Mouse (Mus musculus) heart, embryonic 16.5 days (tissue): ENCODE measurements around the gene Ikzf2. TPM values are rescaled to one million over a fixed set of nuclear protein-coding genes. Genes with fewer than 3 reads are reported as not detected.

Source experiments
- ATAC-seq: fragments of 200-750 bp; cut with Nextera tagmentation; replicated peaks from 2 replicates; pipeline ENCODE4 v1.8.0; 2017; ENCODE audit warnings: moderate number of reproducible peaks; ENCODE audit not compliant: insufficient read depth, low FRiP score; ENCODE audit errors: extremely low read depth
- H3K27ac ChIP-seq: fragments of 300-500 bp; sonication (generic); 2 replicates; pipeline ENCODE4 v1.5.1; 2014; ENCODE audit warnings: mild to moderate bottlenecking, low read length, control low read depth, moderate library complexity
- H3K27me3 ChIP-seq: fragments of 300-500 bp; sonication (generic); 2 replicates; pipeline ENCODE4 v1.6.1; 2014; ENCODE audit warnings: low read length, mixed read lengths; ENCODE audit not compliant: control insufficient read depth, insufficient read depth
- H3K36me3 ChIP-seq: fragments of 300-500 bp; sonication (generic); 2 replicates; pipeline ENCODE4 v1.6.1; 2014; ENCODE audit not compliant: control insufficient read depth, insufficient read depth
- H3K4me1 ChIP-seq: fragments of 300-500 bp; sonication (generic); 2 replicates; pipeline ENCODE4 v1.6.1; 2014; ENCODE audit warnings: low read length, mixed read lengths; ENCODE audit not compliant: control insufficient read depth, insufficient read depth
- H3K4me2 ChIP-seq: fragments of 300-500 bp; sonication (generic); 2 replicates; pipeline ENCODE4 v1.6.1; 2014; ENCODE audit warnings: low read depth, mild to moderate bottlenecking, control low read depth, low read length
- H3K4me3 ChIP-seq: fragments of 300-500 bp; sonication (generic); 2 replicates; pipeline ENCODE4 v1.5.1; 2014; ENCODE audit warnings: mild to moderate bottlenecking, control low read depth, low read length
- H3K9ac ChIP-seq: fragments of 300-500 bp; sonication (generic); 2 replicates; pipeline ENCODE4 v1.6.1; 2014; ENCODE audit warnings: low read length, control low read depth
- H3K9me3 ChIP-seq: fragments of 300-500 bp; sonication (generic); replicated peaks from 2 replicates; pipeline ENCODE4 v1.6.1; 2016; ENCODE audit warnings: low read length; ENCODE audit not compliant: control insufficient read depth
- WGBS: fragments of 180-500 bp; shearing (Covaris S2); extraction: QIAGEN DNeasy Blood & Tissue Kit; methylation state at CpG from one replicate; pipeline ENCODE4 v1.1.7; 2014; 5-methylcytosine and 5-hydroxymethylcytosine counted together
- polyA plus RNA-seq: library from polyadenylated mRNA; unstranded; fragments of >200 nt; fragmentation: Nextera tagmentation; extraction: Ambion mirVana; gene quantifications from 2 replicates; pipeline ENCODE4 v1.2.1, GENCODE M21; 2015

Ikzf2 gene
- polyA plus RNA-seq, 1 experiment from 2014 or later: 4.6 TPM

DNA sequence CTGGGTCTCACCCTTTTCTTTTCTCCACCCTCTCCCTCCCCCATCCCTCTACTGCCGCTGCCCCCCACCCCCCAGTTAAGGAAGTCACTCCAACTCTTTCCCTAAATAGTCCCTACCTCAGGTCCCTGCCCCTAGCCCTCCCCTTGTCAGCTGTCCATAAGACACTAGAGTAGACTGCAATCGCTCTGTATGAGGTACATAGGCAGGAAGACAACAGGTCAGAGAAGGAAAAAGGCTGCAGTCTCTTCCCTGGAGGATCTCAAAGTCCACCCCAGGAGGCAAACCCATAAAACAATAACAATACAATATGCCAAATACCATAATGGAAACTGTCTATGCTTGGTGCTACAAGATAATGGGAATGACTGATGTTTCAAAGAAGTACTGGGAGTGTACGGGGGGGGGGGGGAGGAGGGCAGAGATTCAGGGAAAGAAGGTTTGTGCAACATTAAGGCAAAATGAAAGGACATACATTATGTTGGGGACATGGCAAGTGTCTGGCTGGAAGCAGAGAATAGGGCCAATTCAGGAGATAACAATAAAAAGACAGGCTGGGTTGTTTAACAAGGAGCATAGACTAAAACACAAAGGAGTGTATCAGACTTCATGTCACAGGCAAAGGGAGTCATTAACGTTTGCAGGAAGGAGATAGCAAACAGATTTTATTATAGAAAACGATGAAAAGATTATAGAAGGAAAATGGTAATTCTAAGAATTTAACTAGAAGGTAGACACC, 30.8 kb downstream of the Ikzf2 start:
- peaks cover 8% of the 10 kb centered on the region; the same call in 1 of the 2 replicates for H3K4me1 ChIP-seq
- no peak overlapping the region for H3K4me2 ChIP-seq
- no peak overlapping the region for H3K4me3 ChIP-seq
- H3K9ac ChIP-seq: no peak overlapping the region
- 50% methylated on average over 5 of the region's 5 CpGs for WGBS
- H3K27me3 ChIP-seq: no peaks in the 10 kb centered on the region
- no peak overlapping the region; the same call in 1 of the 2 replicates for H3K27ac ChIP-seq
- ATAC-seq: no peak
- no peaks in the 10 kb centered on the region for H3K36me3 ChIP-seq
- no peaks in the 10 kb centered on the region for H3K9me3 ChIP-seq

DNA sequence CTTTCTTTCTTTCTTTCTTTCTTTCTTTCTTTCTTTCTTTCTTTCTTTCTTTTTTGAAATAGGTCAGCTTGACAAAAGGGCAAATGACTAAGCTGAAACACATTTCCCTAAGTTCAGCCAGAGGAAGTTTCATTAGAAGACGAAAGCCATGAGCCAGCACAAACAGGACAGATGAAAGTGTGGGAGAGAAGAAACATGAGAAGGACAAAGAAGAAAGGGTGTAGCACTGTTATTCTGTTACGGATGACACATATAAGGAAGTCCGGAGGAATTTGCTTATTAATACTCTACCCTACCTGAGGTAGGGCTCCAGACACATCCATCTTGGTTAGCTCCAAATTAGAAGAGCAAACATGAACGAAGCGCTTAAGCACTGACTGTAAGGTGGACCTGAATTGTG, 31.7 kb downstream of the Ikzf2 start:
- Histone ChIP-seq H3K9me3 (no peaks in the 10 kb centered on the region), H3K9ac (no peak overlapping the region), H3K4me2 (no peak overlapping the region), H3K4me3 (no peak overlapping the region), H3K36me3 (no peaks in the 10 kb centered on the region), H3K27me3 (no peaks in the 10 kb centered on the region), H3K4me1 (peaks cover 8% of the 10 kb centered on the region; the same call in 1 of the 2 replicates), H3K27ac (no peak overlapping the region)
- WGBS: 73% methylated on average over 5 of the region's 5 CpGs
- ATAC-seq: no peak

DNA sequence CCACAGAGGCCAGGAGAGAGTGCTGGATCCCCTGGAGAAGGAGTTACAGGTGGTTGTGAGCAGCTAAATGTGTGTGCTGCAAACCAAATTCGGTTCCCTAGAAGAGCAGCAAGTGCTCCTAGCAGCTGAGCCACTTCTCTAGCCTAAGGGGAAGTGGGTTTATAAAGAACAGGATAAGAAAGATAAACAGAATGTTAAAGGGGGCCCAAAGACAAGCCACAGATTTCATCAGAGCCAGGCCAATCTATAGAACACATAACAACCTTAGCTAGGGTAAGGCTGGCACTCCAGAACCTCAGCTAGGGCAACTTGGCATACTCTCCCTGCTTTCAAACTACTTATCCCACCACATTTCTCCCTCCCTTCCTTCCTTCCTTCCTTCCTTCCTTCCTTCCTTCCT, 32.1 kb downstream of the Ikzf2 start:
- H3K4me3 ChIP-seq: no peak overlapping the region
- WGBS: 54% methylated on average over 1 of the region's 1 CpGs
- H3K27me3 ChIP-seq: no peaks in the 10 kb centered on the region
- H3K9ac ChIP-seq: no peak overlapping the region
- H3K4me1 ChIP-seq: peaks cover 6% of the 10 kb centered on the region; the same call in 1 of the 2 replicates
- no peak overlapping the region for H3K4me2 ChIP-seq
- no peak overlapping the region for H3K27ac ChIP-seq
- H3K36me3 ChIP-seq: no peaks in the 10 kb centered on the region
- H3K9me3 ChIP-seq: no peaks in the 10 kb centered on the region
- ATAC-seq: no peak

DNA sequence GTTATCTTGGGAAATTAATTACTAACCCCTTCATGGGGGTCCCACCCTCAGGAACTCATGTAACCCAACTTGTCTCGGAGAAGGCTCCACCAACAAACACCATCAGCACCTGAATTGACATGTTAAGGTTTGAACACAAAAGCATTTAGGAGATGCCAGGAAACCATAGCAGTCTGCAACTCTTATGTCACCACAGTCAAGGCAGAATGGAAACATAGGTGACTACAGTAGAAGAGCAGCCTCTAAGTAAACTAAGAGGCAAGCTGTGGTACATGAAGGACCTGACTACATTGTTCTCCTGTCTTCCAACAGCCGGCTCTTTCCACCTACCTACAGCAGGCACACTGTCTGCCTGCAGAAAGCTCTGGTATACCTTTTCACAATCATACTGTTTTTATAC, 33.6 kb downstream of the Ikzf2 start:
- ATAC-seq: no peak
- Histone ChIP-seq H3K27ac (no peak overlapping the region), H3K27me3 (no peaks in the 10 kb centered on the region), H3K9ac (no peak overlapping the region), H3K4me1 (peaks cover 4% of the 10 kb centered on the region; the same call in 1 of the 2 replicates), H3K9me3 (no peaks in the 10 kb centered on the region), H3K4me3 (no peak overlapping the region), H3K36me3 (no peaks in the 10 kb centered on the region), H3K4me2 (no peak overlapping the region)
- WGBS: 79% methylated on average over 2 of the region's 2 CpGs

DNA sequence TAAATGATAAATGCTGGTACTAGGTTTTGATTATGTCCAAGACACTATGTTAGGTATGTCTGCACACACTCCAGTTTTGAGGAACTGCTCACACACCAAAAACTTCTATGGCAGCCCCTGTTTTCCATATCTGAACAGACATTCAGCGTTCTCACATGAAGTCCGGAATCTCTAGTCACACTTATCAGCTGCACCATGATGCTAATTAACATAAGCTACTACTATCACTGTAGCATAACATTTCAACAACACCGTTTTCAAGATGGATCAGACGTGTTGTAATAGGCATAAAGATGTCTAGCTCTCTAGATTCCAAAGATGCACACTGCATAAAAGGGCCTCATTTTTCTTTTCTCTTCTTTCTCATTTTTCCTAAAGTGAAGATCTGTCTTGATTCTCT, 43.9 kb downstream of the Ikzf2 start:
- Histone ChIP-seq H3K27ac (no peak overlapping the region), H3K9ac (no peak overlapping the region), H3K4me1 (no peaks in the 10 kb centered on the region), H3K4me2 (no peak overlapping the region), H3K9me3 (no peaks in the 10 kb centered on the region), H3K27me3 (no peaks in the 10 kb centered on the region), H3K4me3 (no peak overlapping the region), H3K36me3 (no peaks in the 10 kb centered on the region)
- WGBS: 75% methylated on average over 4 of the region's 4 CpGs
- no peak for ATAC-seq

DNA sequence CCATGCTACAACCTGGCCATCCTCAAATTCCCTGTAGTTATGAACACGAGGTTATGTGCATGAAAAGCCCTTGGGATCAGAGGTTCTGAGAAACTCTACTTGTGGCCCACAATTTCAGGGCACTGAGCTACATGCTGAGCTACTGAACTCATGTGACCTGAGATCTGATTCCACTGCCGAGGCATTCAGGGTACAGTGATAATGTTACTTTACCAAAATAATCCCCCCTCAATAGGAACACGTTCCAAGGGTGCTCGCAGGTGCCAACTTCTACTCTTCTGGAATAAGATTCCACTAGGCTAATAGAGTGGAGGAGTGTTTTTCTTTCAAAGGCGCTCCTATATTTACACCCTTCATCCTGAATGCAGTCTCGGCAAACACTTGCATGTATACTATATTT, 45.1 kb downstream of the Ikzf2 start:
- WGBS: 70% methylated on average over 6 of the region's 6 CpGs
- Histone ChIP-seq H3K4me3 (no peak overlapping the region), H3K4me1 (0 out of 2 replicates have a peak, but pooled peaks cover 2% of the 10 kb centered on the region), H3K36me3 (no peaks in the 10 kb centered on the region), H3K9ac (no peak overlapping the region), H3K27me3 (no peaks in the 10 kb centered on the region), H3K27ac (no peak overlapping the region), H3K4me2 (no peak overlapping the region), H3K9me3 (no peaks in the 10 kb centered on the region)
- ATAC-seq: no peak

DNA sequence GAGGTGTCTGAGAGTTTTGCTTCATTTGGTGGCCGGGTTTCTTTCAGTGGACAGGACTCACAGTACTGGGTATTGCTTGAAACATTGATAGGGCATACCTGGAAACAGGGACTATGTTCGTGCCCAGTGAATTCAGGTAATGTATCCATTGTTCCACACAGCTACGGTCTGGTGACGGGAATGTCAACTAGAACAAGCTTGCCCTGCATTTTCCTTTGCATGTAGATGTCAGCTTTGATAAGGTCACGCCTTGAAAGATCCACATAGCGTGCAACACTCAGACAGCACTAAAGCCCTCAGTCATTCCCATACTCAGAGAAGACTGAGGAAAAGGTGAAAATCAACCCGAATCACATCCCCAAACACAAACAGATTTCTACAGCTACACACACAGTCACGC, 48.7 kb downstream of the Ikzf2 start:
- WGBS: 67% methylated on average over 8 of the region's 8 CpGs
- H3K4me2 ChIP-seq: peak overlapping the region; percentile 18; the same call in 1 of the 2 replicates
- H3K36me3 ChIP-seq: no peaks in the 10 kb centered on the region
- no peaks in the 10 kb centered on the region for H3K27me3 ChIP-seq
- H3K27ac ChIP-seq: no peak overlapping the region
- H3K4me3 ChIP-seq: peak overlapping the region; percentile 4; the same call in 1 of the 2 replicates
- no peak overlapping the region for H3K9ac ChIP-seq
- H3K9me3 ChIP-seq: no peaks in the 10 kb centered on the region
- no peak for ATAC-seq
- H3K4me1 ChIP-seq: 0 out of 2 replicates have a peak, but pooled peaks cover 2% of the 10 kb centered on the region

DNA sequence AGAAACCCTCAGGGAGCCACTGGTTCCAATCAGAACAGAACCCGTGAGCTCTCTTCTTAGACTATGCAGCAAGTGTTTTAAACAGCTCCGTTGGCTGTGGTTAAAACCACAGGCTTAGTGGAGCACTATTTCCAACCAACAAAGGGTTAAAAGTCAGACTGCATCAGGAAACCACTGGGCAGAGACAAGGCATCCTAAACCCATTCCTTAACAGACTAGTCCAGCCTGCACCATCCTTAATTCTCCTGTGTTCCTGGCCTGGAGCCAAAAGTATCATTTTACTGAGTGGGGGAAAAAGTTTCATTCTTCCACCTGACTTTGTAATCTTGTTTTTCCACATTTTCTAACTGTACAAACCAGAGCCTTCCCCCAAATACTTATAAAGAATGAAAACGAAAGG, 49.1 kb downstream of the Ikzf2 start:
- Histone ChIP-seq H3K36me3 (no peaks in the 10 kb centered on the region), H3K4me3 (peak overlapping the region; percentile 4; the same call in 1 of the 2 replicates), H3K4me2 (peak overlapping the region; percentile 18; the same call in 1 of the 2 replicates), H3K9me3 (no peaks in the 10 kb centered on the region), H3K4me1 (0 out of 2 replicates have a peak, but pooled peaks cover 2% of the 10 kb centered on the region), H3K27ac (no peak overlapping the region), H3K9ac (no peak overlapping the region), H3K27me3 (no peaks in the 10 kb centered on the region)
- 51% methylated on average over 3 of the region's 3 CpGs for WGBS
- peak; percentile 32; the same call in 1 of the 2 replicates for ATAC-seq

DNA sequence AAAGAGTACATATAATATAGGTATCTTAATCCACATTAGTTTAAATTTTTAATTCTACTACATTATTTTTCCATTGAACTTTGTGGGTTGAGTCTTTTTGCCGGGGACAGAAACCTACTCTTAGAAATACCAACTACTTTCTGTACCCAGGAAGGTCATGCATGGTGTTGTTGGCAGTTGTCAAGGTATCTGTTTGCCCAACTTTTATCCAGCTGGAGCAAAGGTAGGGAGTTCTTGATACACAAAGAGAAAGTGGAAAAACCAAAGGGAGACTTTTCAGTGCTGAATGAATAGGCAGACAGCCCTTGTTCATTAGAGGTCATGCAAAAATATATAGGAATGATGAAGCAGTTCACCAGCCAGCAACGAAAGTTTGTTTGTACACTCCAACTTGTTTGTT, 52.8 kb downstream of the Ikzf2 start:
- Histone ChIP-seq H3K4me1 (0 out of 2 replicates have a peak, but pooled peaks cover 2% of the 10 kb centered on the region), H3K9me3 (no peaks in the 10 kb centered on the region), H3K27me3 (no peaks in the 10 kb centered on the region), H3K36me3 (no peaks in the 10 kb centered on the region), H3K27ac (no peak overlapping the region), H3K4me2 (no peak overlapping the region), H3K9ac (no peak overlapping the region), H3K4me3 (no peak overlapping the region)
- ATAC-seq: no peak
- 87% methylated on average over 2 of the region's 2 CpGs for WGBS
